Mouse (Mus musculus) kidney, adult 8-10 months (tissue): ENCODE measurements around the gene Mboat7.

Experiments used
- DNase-seq, 2 experiments: peaks; one replicate each; pipeline ENCODE4 v3.0.0; 2022

The Mboat7 gene

DNA sequence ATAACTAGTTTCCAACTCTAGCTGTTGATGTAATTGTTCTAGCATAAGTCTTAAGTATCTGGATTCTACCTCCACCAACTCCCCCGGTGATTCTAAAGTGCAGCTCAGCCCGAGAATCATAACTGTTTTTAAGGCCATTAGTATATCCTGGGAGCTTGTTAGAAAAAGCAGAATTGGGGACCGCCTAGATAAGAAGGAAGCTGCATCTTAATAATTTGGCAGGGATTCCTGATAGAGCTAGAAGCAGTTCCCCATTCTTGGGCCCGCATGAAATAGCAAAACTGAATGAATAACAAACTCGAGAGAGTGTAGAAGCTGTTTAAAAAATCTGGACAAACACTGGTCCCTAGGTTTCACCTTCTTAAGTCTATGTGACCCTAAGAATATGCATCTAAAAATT lies 49.9 kb downstream of the Mboat7 start:
- no peak for DNase-seq

DNA sequence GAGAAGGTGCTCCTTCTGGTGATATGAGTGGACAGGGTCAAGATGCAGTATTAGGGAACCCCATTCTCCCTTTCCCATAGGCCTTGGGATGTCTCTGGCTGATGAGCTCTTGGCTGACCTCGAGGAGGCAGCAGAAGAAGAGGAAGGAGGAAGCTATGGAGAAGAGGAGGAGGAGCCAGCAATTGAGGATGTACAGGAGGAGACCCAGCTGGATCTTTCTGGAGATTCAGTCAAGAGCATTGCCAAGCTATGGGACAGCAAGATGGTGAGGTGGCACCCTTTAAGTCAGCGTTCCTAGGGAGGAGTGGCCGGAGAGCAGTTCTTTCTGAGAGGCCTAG lies 62.9 kb downstream of the Mboat7 start:
- no peak for DNase-seq

DNA sequence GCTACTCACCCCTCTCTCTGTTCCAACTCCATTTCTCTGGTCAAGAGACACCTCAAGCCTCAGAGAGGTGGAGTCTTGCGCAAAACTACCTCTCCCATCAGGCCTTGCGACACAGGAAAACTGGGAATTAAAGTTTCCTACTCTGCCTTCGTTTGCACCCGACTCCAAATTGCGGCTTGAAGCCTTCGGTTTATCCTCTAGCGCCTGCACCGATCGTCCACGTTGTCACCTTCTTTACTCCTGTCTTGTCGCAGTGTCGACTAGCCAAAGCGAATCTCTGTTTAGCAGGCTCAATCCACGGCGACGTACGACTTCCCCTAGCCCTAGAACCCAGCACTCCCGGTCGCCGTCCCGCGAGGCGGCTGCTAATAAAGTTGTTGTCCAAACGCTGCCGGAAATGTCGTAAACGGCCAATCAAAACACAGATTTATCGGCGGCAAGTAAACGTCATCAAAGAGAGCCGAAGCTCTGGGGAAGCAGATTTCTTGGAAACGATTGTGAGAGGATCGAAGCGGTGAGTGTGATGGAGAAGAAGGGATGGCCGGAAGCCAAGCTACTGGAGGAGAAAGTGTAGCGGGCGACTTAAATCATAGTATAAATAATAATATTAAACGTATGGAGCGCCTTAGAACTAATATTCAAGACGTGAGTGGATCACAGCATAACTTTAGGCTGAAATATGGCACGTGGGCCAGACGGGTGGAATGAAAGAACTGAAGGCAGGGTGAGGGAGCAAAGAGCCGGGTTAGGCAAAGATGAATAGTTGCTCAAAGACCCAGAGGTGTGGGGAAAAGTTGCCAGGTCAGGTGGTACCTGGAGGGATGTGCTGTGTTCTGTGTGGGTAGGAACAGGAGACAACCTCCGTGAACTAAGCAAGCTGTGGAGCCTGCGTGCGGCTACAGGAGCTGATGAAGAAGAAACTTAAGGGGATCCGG lies 63.5 kb downstream of the Mboat7 start, which contains the start of the genes Tfpt and Prpf31:
Gene Tfpt, minus strand, starts transcription at position 387 of the 935 bp plus-strand sequence.
Gene Prpf31, plus strand, starts transcription at position 443 of the 935 bp plus-strand sequence.
- DNase-seq = peak; percentile 93 to 94

- no peak for DNase-seq
These were observed 64.3 kb downstream of the Mboat7 start for GRCm38 (mm10) chr7:3629030-3629429.
